Mouse (Mus musculus) erythroid progenitor cell, adult 5-6 weeks (primary cell): ENCODE data around the gene Cdca5. TPM values are rescaled to one million over a fixed set of nuclear protein-coding genes. Genes with fewer than 3 reads are reported as not detected.
"Not testable (repeated sequence)": the region's sequence is repeated elsewhere in the genome, so short reads cannot be mapped to it uniquely, and the experiment has no call there.

ENCODE experiments used
- ATAC-seq: replicated peaks from 2 replicates; pipeline ENCODE4 v1.8.0; 2016; ENCODE audit warnings: moderate number of reproducible peaks, mild to moderate bottlenecking, moderate TSS enrichment, inconsistent platforms; ENCODE audit not compliant: poor library complexity, low FRiP score, severe bottlenecking
- total RNA-seq, 2 experiments: library from RNA; stranded (forward) in 1 of 2; stranded (reverse) in 1 of 2; fragments of 150-400 nt in 1 of 2; fragments of 186-747, 209-891 nt in 1 of 2; gene quantifications; 2 replicates each; pipeline versions ENCODE4 v1.2.3 to v1.2.4; 2015 to 2017; ENCODE audit warnings: low replicate concordance in 2 of 2

Gene Cdca5
- total RNA-seq, 2 experiments from 2014 or later: 56.7 to 72.1 TPM

- ATAC-seq: no peak
Observed at GRCm38 (mm10) chr19:6097847-6098246, 13.1 kb downstream of the Cdca5 start.

- no peak for ATAC-seq
Observed at GRCm38 (mm10) chr19:6101186-6101585, 16.4 kb downstream of the Cdca5 start.

- ATAC-seq: peak; percentile 97
Observed at GRCm38 (mm10) chr19:6102169-6102853, 17.5 kb downstream of the Cdca5 start.

- ATAC-seq: no peak
Observed at GRCm38 (mm10) chr19:6104476-6104875, 19.7 kb downstream of the Cdca5 start.

GRCm38 (mm10) chr19:6105586-6105985 is 20.8 kb downstream of the Cdca5 start, which contains the start of gene Naaladl1:
Gene Naaladl1 (plus strand): TSS chr19:6105782.
- no peak for ATAC-seq

GRCm38 (mm10) chr19:6113116-6113515 is 28.3 kb downstream of the Cdca5 start:
- ATAC-seq: no peak

- no peak for ATAC-seq
Observed at GRCm38 (mm10) chr19:6116113-6116850, 31.5 kb downstream of the Cdca5 start.

GRCm38 (mm10) chr19:6117346-6117985 is 32.7 kb downstream of the Cdca5 start:
- no peak for ATAC-seq

- ATAC-seq: peak; percentile 87
Observed at GRCm38 (mm10) chr19:6117986-6118676, 33.3 kb downstream of the Cdca5 start, which contains the start of gene Sac3d1. Gene Sac3d1 (minus strand): TSS chr19:6118650.

GRCm38 (mm10) chr19:6118677-6119185 is 33.9 kb downstream of the Cdca5 start:
- ATAC-seq: peak; percentile 23

- no peak for ATAC-seq
Observed at GRCm38 (mm10) chr19:6121761-6122160, 37.0 kb downstream of the Cdca5 start.

- ATAC-seq: no peak
Observed at GRCm38 (mm10) chr19:6123330-6123729, 38.5 kb downstream of the Cdca5 start.

GRCm38 (mm10) chr19:6124898-6125297 is 40.1 kb downstream of the Cdca5 start:
- no peak for ATAC-seq

GRCm38 (mm10) chr19:6126289-6126688 is 41.5 kb downstream of the Cdca5 start:
- ATAC-seq: peak; percentile 39; the same call in 1 of the 2 replicates

- ATAC-seq: no peak
Observed at GRCm38 (mm10) chr19:6126789-6127580, 42.2 kb downstream of the Cdca5 start.

- ATAC-seq: peak; percentile 86
Observed at GRCm38 (mm10) chr19:6127760-6128341, 43.1 kb downstream of the Cdca5 start, which contains the start of gene Snx15. Gene Snx15 (minus strand): TSS chr19:6128304.

- ATAC-seq: not testable (repeated sequence)
Observed at GRCm38 (mm10) chr19:6130414-6131128, 45.8 kb downstream of the Cdca5 start.
